Mouse (Mus musculus) urinary bladder, postnatal 10 days (tissue): ENCODE measurements around the gene Pgam1.
A peak's percentile ranks its signal among the peaks of the same experiment; 100 is the strongest.
"Not testable (repeated sequence)": the region's sequence is repeated elsewhere in the genome, so short reads cannot be mapped to it uniquely, and the experiment has no call there.

Experiments
- DNase-seq: peaks from one replicate; pipeline ENCODE4 v3.0.0; 2022; ENCODE audit warnings: low spot score

The Pgam1 gene

GRCm38 (mm10) chr19:41912121-41913080, 678 bp downstream of the Pgam1 start:
- no peak for DNase-seq

- no peak for DNase-seq
These were observed 2.3 kb downstream of the Pgam1 start for GRCm38 (mm10) chr19:41913774-41914591.

GRCm38 (mm10) chr19:41914592-41914882, 2.8 kb downstream of the Pgam1 start:
- not testable (repeated sequence) for DNase-seq

GRCm38 (mm10) chr19:41915294-41915693, 3.6 kb downstream of the Pgam1 start:
- no peak for DNase-seq

- DNase-seq, result no peak
These were observed 5.1 kb downstream of the Pgam1 start for GRCm38 (mm10) chr19:41916853-41917252.

GRCm38 (mm10) chr19:41919471-41919870, 7.7 kb downstream of the Pgam1 start:
- no peak for DNase-seq

- DNase-seq, result no peak
These were observed 8.8 kb downstream of the Pgam1 start for GRCm38 (mm10) chr19:41920412-41921067.

GRCm38 (mm10) chr19:41932686-41933085, 21.0 kb downstream of the Pgam1 start:
- no peak for DNase-seq

- peak; percentile 87 for DNase-seq
These were observed 21.7 kb downstream of the Pgam1 start, which contains the start of the genes Exosc1 and Zdhhc16 for GRCm38 (mm10) chr19:41933179-41934086. Exosc1 (minus strand) TSS chr19:41933423. Zdhhc16 (plus strand) TSS chr19:41933480.

- DNase-seq, result no peak
These were observed 22.4 kb downstream of the Pgam1 start for GRCm38 (mm10) chr19:41934124-41934523.

GRCm38 (mm10) chr19:41935921-41936320, 24.2 kb downstream of the Pgam1 start:
- no peak for DNase-seq

GRCm38 (mm10) chr19:41938539-41938938, 26.8 kb downstream of the Pgam1 start:
- no peak for DNase-seq

- DNase-seq, result no peak
These were observed 32.1 kb downstream of the Pgam1 start for GRCm38 (mm10) chr19:41943841-41944240.

- no peak for DNase-seq
These were observed 40.6 kb downstream of the Pgam1 start for GRCm38 (mm10) chr19:41952287-41952686.

- no peak for DNase-seq
These were observed 41.9 kb downstream of the Pgam1 start for GRCm38 (mm10) chr19:41953574-41953973.
